Mouse (Mus musculus) adrenal gland, adult (tissue): ENCODE results near the gene Erp29.
"Not testable (repeated sequence)": the region's sequence is repeated elsewhere in the genome, so short reads cannot be mapped to it uniquely, and the experiment has no call there.

Source experiments
- DNase-seq, 2 experiments: peaks; one replicate each; pipeline ENCODE4 v3.0.0; 2022 to 2023; ENCODE audit warnings: low spot score in 1 of 2; ENCODE audit not compliant: inconsistent age in 2 of 2

Erp29 gene

DNA sequence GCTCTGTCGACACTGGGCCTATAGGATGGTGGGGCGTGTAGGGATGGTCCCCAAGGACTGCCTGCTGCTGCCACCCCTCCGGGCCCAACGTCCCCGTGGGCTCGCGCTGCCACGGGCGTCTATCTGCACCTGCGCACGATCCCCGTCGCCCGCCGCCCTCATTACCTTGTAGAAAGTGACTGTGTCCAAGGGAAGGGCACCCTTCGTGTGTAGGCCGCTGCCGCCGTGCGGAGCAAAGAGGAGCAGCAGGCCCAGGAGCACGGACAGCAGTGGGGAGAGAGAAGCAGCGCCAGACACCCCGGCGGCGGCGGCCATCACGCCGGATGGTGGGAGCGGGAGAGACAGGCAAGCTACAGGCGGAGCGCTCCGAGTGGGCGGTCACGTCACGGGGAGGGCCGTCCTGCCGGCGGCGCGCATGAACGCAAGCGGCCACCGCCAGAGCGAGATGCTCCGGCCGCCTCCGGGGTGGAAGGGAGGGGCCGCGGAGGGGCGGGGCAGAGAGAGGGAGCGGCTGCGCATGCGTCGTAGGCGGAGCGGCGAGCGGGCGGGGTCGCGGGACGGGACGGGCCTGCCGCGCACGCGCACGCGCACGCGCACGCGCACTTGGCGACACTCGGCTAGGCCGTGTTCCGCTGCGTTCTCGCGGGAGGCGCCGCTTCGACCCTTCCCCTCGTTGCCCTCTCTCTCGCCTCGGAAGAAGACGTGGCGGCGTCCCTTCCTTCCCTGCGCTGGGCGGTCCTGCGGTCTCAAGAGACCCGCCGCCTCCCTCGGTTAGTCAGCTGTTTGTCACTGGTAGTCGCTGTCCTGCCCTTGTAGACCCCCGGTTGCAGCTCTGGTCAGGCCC, at the start of gene Erp29:
TSS of gene Erp29 (minus strand) at position 481 of the 844 bp plus-strand sequence.
- DNase-seq, result peak; percentile 99 to 100

DNA sequence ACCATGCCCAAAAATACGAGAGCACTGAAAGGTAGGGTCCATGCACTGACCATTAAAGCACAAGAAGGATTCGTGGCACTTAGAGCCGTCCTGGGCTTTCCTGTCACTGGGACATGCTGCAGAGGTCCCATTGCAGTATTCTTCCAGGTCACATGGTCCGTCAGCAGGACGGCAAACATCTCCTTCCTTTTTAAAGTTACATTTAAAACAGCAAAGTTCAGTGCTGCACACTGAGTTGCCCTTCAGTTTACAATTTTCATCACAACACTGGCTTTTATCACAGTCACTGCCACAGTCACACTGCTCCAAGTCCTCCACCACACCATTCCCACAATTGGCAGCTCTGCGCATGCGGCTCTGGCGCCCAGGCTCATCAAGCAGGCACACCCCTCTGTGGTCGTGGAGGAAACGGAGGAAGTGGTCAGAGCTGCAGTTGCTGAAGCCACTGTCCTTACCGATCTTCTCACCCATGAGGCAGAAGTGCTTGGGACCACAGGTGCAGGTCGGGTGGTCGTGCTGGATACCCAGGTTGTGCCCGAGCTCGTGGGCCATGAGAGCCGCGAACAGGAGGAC, 49.2 kb upstream of the Erp29 start:
- not testable (repeated sequence) for DNase-seq

DNA sequence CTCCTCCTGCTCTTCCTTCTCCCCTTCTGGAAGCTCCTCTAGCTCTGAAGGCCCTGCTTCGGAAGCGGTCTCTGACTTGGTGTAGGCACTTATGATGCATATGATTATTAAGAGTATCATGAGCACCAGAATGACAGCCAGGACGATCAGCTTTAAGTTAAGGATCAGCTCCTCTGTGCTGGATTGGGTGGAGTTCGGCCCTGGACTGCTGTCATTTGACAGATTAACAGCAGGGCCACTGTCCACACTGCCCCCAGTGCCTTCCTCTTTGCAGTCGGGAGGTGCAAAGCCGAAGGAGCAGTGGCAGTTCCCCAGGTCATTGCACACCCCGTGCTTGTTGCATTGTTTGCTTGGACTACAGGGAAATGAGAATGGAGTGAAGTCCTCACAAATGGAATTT, 48.4 kb upstream of the Erp29 start:
- no peak for DNase-seq

DNA sequence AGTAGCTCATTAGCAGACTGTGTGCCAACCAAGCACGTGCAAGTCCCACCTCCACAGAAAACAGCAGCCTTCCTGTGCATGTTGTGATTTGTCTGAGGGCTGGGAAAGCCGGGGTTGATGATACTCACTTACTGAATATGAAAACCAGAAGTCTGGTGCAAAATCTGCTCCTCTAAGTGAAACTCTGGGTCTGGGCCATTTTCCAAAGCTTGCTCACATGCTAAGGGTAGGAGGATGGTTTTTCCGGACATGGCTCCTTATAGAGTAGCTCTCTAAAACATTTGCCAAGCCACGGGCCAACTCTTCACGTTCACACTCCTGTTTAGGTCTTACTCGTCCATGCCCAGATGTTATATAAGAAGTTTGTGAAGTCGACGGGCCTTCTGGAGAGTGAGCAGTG, 41.0 kb upstream of the Erp29 start:
- DNase-seq, result no peak

DNA sequence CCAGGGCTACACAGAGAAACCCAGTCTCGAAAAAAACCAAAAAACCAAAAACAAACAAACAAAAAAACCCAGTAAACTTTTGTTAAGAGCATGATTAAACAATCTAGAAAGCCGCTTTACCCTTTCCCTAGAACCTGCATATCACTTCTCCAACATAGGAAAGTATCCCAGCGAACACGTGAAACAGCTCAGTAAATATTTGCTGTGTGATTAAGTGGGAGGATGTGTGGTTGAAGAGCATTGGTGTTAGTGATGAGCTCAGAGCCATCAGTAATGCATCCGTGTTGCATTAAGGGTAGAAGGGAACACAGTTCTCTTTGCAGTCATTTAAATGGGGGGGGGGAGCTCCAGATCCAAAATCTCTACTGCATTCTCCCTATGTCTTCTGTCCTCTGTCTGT, 32.5 kb upstream of the Erp29 start:
- no peak for DNase-seq

DNA sequence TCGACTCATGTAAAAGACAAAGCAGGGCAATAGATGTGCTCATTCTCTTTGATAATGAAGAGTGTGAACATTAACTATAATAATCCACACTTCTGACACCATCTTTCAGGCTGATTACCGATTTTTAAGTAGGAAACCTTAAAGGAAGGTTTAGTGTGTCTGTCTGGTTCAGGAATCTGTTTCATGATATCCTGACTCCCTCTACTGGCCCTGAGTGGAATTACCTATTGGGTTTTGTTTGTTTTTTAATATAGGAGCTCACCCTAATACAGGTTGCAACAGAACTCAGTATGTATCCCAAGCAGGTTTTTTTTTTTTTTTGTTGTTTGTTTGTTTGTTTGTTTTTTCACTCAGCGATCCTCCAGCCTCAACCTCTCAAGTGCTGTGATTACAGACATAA, 25.4 kb upstream of the Erp29 start:
- DNase-seq, result peak in 1 of 2 experiments; percentile 85

DNA sequence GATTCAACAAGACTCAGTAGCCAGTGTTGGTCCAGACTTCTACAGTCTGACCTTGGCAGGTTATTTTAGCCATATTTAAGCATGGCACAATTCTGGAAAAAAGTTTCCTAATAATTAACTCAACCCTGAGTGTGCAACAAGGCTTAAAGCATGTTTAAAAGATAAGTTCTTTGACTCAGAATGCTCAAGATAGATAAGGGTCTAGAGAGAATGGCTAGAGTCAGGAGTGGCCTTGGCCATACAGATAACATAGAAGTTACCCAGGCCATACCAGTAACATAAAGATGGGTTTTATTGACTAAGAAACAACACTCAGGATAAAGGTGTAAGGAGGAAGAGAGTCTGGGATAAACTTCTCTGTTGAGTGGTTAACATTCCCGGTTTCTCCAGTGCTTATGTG, 23.7 kb upstream of the Erp29 start:
- DNase-seq, result no peak

DNA sequence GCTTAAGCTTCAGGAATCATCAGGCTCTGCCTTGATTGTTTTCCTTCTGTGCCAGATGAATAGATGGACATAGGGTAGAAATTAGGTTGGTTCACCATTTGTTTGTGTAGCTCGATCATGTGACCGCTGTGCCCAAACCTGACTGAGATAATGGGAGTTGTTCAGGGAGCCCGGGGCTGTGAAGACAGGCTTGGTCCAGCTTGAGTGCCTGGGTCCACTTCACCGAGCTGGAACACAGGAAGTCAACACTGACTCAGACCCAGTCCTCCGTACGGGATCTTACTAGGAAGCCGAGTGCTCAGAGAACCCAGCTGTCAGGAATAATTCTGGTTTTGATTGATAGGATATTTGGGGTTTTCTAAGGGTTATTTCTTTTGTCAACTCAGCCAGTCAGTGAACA, 22.3 kb upstream of the Erp29 start:
- DNase-seq, result no peak

DNA sequence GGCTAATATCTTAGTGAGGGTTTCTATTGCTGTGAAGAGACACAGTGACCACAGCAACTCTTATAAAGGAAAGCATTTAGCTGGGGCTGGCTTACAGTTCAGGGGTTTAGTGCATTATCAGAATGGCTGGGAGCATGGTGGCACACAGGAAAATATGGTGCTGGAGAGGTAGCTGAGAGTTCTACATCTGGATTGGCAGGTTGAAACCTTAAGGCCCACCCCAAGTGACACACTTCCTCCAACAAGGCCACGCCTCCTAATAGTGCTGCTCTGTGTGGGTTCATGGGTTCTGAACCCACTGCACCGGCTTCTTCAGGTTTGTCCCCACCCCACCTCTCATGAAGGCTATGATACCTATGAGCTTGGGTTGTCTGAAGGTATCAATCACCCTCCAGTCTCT, 20.1 kb upstream of the Erp29 start:
- no peak for DNase-seq

DNA sequence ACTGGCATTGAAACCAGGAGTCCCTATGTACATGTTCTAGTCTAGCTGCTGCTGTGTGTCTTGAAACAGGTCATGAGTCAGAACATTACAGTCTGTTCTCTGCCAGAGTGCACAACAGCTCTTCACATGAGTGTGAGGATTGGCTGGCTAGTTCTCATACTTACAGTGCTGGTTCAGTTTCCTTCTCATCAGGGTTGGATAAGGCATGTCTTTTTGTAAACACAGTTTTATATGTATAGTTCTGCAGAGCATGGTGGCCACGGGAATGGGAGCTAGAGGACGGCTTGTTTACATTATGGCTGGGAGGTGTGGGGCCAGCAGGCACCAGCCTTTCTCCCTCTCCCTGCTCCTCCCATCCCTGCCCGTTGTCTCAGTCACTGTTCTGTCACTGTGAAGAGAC, 17.3 kb upstream of the Erp29 start:
- DNase-seq, result peak in 1 of 2 experiments; percentile 25

DNA sequence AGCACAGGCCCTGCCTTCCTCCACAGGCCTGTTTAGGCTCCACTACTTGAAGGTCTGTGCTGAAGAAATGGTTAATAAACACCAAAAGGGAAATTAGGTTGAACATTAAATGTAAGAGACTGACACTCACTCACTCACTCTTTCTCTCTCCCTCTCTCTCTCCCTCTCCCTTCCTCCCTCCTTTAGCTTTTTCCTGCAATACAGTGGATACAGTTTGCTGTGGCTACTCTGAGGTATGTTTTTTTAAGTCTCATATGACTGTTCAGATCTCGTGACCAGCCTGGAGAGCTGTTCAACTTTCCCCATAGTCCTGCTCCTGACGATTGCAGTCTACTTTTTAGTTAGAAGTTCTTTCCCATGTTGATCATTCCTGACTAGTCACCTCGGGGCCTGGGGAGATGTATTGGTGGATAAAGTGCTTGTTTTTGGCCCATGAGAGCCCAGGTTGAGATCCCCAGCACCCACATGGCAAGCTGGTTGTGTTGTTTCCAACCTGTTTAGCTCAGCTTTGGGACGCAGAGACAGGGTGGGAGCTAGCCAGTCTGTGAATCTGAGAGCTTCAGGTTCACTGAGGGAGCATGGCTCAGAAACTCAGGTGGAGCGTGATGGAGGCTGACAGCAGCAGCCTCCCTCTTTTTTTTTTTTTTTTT, 11.4 kb upstream of the Erp29 start:
- DNase-seq, result no peak

DNA sequence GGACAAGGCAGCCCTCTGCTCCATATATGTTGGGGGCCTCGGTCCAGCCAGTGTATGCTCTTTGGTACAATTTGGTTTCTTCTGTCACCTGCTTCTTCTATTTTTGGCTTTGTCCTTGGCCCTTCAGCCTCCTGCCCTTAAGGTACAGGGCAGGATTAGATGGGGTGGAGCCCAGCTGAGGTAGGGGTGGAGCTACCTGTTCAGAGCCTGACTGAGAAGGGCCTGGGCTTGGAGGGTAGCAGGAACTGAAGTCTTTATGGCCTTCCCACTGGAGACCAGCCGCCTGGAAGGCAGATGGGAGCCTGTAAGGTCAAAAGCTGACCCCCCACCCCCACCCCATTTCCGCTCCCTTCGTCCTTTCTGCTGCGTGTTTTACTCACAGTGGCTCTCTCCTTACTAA, 10.7 kb upstream of the Erp29 start:
- DNase-seq, result no peak

DNA sequence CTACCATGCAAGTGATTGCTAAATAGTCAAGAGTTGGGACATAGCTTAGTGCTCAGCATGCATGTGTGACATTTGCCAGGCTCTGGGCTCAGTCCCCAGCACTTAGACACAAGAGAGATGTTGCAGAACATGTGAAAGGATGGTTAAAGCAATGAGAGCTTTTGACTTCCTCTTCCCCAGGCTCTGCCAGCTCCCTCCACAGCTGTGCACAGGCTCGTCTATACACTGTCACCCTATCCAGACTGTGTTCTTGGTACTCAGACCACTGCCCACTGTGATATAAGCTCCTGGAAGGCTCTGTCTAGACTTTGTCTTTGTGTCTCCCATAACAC, 9.8 kb upstream of the Erp29 start:
- peak in 1 of 2 experiments; percentile 12 for DNase-seq

DNA sequence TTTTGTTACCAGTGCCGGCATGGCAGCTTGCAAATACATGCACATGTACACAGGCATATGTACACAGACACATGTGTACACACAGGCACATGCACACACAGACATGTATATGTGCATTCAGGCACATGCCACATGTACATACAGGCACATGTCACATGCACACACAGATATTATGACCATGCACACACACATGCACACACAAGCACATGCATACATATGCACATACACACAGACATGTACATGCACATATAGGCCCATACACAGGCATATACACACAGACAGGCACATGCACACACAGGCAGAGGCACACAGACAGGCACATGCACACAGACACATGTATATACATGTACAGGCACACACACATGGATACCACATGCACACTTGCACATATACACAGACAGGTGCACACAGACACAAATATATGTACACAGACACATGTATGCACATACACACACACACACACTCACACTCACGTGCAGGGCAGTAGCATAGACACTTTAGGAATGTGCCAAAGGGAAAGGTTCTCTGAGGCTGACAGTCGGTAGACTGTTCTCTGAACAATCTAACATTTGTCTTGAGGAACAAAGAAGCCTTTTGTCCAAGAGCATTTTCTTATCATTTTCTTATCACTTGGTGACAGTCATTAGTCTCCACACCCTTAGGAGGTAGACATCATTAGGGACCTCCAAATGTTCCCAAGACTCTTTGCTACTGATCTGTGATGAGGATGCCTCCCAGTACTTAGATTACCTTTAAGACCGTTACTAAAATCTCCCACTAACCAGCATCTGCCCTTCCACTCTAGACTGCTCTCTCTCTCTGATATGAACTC, 9.2 kb upstream of the Erp29 start:
- peak in 1 of 2 experiments; percentile 10 for DNase-seq

DNA sequence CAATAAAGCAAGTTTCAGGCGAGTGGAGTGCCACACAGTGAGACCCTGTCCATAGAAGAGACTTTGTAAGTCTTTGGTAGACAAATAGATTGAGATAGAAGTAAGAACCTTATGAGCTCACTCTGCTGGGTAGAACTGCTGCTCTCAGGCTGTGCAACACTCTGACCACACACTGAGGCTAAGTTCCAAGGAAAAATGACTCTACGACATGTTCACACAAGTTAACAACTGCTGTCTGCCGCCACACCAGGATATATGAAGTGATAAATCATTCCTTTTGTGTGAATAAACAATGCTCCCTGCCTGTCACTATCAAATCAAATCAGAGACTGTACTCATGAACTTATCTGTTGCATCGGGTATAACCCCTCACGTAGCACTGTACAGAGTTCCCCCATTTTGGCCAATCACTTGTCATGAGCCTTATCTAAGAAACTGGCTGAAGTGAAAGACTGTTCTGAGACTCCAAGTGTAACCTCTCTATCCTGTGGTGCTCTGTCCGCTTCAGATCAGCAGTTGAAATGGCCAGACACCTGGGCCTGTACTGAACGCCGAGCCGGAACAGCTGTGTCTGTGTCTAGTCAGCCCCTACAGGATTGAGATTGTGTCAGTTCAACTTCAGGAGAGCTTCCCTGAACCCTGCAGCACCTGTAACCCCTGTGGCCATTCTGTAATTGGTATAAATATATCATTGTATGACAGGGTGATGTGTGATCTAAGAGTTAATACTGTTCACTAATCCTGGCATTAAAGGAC, 3.4 kb upstream of the Erp29 start:
- DNase-seq, result no peak

DNA sequence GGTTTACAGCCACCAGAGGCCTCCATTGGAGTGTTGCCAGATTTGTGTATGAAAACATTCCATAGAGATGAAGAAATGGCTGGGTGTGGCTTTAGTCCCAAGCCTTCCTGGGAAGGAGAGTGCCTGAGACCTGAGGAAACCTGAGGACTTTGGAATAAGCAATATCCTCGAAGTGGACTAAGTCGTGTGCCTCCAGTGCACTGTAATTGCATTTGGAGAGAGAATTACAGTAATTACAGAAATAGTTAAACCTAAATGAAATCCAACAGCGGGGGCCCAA, 2.1 kb upstream of the Erp29 start:
- DNase-seq, result no peak

DNA sequence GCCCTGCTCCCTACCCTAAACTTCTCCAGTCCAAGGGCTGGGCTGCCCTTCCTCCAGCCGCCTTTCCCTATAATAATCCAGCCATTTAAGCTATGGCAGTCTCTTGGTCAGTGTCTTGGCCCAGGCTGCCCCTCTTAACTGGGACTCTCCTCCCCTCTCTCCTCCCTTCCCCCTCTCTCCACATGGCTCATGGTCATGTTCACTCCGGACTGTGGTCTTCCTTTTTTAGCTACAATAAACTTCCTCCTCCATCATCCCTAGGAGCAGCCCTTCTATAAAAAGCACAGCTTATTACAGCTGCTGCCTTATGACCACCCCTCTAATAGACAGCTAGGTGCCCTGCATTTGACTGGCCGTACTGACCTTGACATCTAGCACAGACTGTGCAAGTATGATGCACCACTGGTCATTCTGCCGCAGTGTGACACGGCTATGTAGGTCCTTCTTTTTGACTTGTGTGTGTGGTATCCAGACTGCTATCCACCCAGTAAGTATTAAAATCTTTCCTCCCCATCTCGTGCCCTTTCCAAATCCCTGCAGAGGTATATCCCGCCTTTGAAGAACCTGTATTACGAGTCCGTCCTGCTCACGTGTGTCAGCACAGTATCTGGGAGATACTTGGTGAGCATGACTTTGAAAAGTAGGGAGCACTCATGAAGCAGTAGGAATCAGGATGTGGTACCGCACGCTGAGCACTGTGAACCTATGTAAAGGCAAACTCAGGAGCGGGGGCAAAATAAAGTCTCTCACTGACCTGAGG, 1.6 kb upstream of the Erp29 start:
- DNase-seq, result peak; percentile 61 to 66

DNA sequence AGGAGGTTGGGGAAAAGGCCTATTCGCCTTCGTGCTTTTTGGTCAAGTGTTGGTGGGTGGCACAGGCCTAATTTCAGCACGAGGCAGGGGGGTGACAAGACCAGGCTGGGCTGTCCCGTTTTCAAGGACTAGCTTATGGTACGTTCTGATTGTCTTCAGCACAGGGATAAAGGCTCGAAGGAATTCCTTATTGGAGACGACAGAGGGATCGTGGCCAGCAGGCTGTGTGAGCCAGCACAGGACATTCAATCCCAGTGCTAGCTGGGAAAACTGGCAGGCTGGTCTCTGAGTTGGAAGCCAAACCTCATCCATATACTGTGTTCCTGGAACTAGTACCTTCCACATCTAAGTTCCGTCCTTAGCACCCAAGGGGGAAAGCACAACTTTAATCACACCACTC, 600 bp upstream of the Erp29 start:
- no peak for DNase-seq

DNA sequence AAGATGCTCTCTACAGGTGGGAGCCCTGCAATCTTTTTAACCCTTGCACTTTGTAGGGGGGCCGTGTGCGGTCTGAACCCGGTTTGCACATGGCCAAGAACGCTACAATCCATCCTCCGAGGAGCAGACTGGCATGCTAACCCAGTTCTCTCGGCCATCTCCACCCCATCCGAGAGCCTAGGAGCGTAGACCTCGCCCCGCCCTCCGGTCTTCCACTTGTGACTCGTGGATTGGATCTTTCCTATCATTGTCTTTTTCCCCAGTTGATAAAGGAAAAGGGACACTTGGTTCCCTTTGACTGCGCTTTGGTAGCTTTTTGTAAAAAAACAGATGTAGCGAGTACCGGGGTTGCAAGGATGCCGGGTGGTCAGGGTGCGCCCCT, 671 bp downstream of the Erp29 start, which contains the start of gene Tmem116:
TSS of gene Tmem116 (plus strand) at position 250 of the 382 bp plus-strand sequence.
- peak in 1 of 2 experiments; percentile 62 for DNase-seq

DNA sequence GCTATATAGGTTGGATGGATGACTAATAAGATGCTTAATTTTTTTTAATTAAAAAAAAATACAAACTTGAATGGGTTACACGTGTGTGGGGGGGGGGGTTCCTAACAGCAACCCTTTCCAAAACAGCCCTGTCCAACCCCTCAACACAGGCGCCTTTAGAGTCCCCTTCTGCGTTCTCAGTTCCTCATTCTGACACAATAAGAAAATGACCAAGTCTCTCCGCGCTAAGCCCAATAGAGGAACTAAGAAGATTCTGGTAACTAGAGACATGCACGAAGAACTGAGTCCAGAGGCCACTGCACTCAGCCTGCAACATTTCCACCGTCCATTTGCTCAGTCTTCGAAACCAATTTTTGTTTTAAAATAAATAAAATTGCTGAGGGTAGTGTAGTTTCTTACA, 1.1 kb downstream of the Erp29 start:
- no peak for DNase-seq
